Mouse (Mus musculus) hindbrain, embryonic 15.5 days (tissue): Measurements from ENCODE around the gene Magi1. TPM values are rescaled to one million over a fixed set of nuclear protein-coding genes. Genes with fewer than 3 reads are reported as not detected.

Experiments used
- ATAC-seq: fragments of 200-750 bp; cut with Nextera tagmentation; 2 replicates; pipeline ENCODE4 v1.8.0; 2017; ENCODE audit warnings: low read depth, moderate number of reproducible peaks, moderate TSS enrichment; ENCODE audit not compliant: low FRiP score
- H3K27ac ChIP-seq: fragments of 300-500 bp; sonication (generic); replicated peaks from 2 replicates; pipeline ENCODE4 v1.5.1; 2015; ENCODE audit warnings: mild to moderate bottlenecking, inconsistent platforms
- H3K27me3 ChIP-seq: fragments of 300-500 bp; sonication (generic); 2 replicates; pipeline ENCODE4 v1.6.1; 2015; ENCODE audit warnings: control low read depth, inconsistent platforms
- H3K36me3 ChIP-seq: fragments of 300-500 bp; sonication (generic); 2 replicates; pipeline ENCODE4 v1.6.1; 2015; ENCODE audit warnings: control low read depth, inconsistent platforms
- H3K4me1 ChIP-seq: fragments of 300-500 bp; sonication (generic); replicated peaks from 2 replicates; pipeline ENCODE4 v1.6.1; 2015; ENCODE audit warnings: control low read depth, inconsistent platforms
- H3K4me2 ChIP-seq: fragments of 300-500 bp; sonication (generic); 2 replicates; pipeline ENCODE4 v1.6.1; 2015; ENCODE audit warnings: moderate library complexity, mild to moderate bottlenecking, inconsistent platforms
- H3K4me3 ChIP-seq: fragments of 300-500 bp; sonication (generic); 2 replicates; pipeline ENCODE4 v1.5.1; 2015; ENCODE audit warnings: mild to moderate bottlenecking, inconsistent platforms
- H3K9ac ChIP-seq: fragments of 300-500 bp; sonication (generic); 2 replicates; pipeline ENCODE4 v1.6.1; 2015; ENCODE audit warnings: inconsistent platforms
- H3K9me3 ChIP-seq: fragments of 300-500 bp; sonication (generic); 2 replicates; pipeline ENCODE4 v1.6.1; 2016; ENCODE audit warnings: control low read depth, inconsistent platforms
- WGBS: fragments of 180-500 bp; shearing (Covaris S2); methylation state at CpG from one replicate; pipeline ENCODE4 v1.1.7; 2015; 5-methylcytosine and 5-hydroxymethylcytosine counted together
- polyA plus RNA-seq: library from polyadenylated mRNA; unstranded; fragments of >200 nt; fragmentation: Nextera tagmentation; extraction: Ambion mirVana; gene quantifications from 2 replicates; pipeline ENCODE4 v1.2.1, GENCODE M21; 2015

Magi1 gene
- polyA plus RNA-seq, 1 experiment from 2014 or later = 30.4 TPM

DNA sequence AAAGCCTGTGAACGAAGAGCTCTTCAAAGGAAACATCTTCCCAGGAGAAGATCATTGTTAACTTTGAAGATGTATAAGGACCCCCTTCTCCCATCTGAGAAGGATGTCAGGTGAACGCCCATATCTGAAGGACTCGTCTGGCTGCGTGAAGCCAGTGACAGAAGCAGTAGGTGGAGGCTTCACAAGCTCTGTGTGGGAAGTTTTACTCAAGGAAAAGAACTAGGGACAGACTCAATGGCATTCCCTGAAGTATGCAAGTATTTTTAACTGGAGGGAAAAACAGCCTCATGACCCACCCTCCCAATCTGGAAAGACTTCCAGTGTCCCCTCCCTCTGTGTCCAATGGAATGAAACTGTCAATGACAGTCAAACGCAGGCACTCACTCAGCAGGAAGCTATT is 438.6 kb downstream of the Magi1 start:
- no peaks in the 10 kb centered on the region for H3K9me3 ChIP-seq
- H3K4me1 ChIP-seq = peaks cover 40% of the 10 kb centered on the region
- H3K4me2 ChIP-seq = no peak overlapping the region
- no peaks in the 10 kb centered on the region for H3K36me3 ChIP-seq
- no peaks in the 10 kb centered on the region for H3K27me3 ChIP-seq
- ATAC-seq = no peak
- H3K27ac ChIP-seq = no peak overlapping the region
- H3K4me3 ChIP-seq = no peak overlapping the region
- 67% methylated on average over 5 of the region's 5 CpGs for WGBS
- no peak overlapping the region for H3K9ac ChIP-seq

DNA sequence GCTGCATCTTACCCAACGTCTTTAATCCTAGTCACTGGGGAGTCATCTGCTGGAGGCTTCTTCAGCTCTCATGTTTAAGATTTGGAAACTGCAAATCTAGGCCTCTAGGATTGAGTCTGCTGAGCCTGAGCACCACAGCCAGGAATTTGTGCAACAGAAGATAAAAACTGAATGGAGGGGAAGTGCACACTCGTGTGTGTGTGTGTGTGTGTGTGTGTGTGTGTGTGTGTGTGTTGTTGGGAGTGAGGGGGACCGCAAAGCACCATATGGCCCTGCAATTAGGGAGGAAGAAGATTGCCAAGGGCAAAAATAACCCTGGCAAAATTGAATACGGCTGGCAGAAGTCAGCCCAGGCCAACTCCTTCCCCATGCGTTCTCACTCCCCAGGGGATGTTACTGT is 439.1 kb downstream of the Magi1 start:
- no peak overlapping the region for H3K4me2 ChIP-seq
- H3K4me3 ChIP-seq = no peak overlapping the region
- no peaks in the 10 kb centered on the region for H3K9me3 ChIP-seq
- ATAC-seq = no peak
- WGBS = 25% methylated on average over 5 of the region's 5 CpGs
- H3K4me1 ChIP-seq = peaks cover 36% of the 10 kb centered on the region
- H3K27ac ChIP-seq = peak overlapping the region; percentile 7; the same call in 1 of the 2 replicates
- H3K36me3 ChIP-seq = no peaks in the 10 kb centered on the region
- H3K27me3 ChIP-seq = no peaks in the 10 kb centered on the region
- H3K9ac ChIP-seq = no peak overlapping the region

DNA sequence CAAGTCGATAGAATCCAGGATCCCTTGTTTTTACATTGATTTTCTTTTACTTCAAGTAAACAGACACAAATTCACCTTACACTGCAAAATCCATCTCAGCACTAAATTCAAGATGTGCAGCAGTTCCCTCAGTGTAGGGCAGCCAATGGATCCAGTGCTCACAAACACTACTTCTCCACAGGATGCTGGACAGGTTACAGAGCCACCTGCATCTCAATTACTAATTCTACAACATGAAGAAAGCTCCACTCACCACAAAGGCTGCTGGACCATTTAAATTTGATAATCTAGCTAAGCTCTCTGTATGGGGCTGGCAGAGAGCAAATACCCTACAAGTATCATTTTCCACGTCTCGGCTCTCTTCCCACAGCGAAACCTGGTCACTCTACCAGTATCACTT is 445.3 kb downstream of the Magi1 start:
- H3K27ac ChIP-seq = no peak overlapping the region
- no peaks in the 10 kb centered on the region for H3K9me3 ChIP-seq
- 79% methylated on average over 4 of the region's 4 CpGs for WGBS
- H3K27me3 ChIP-seq = no peaks in the 10 kb centered on the region
- no peak overlapping the region for H3K9ac ChIP-seq
- no peak overlapping the region for H3K4me2 ChIP-seq
- H3K4me3 ChIP-seq = no peak overlapping the region
- peaks cover 25% of the 10 kb centered on the region for H3K4me1 ChIP-seq
- no peaks in the 10 kb centered on the region for H3K36me3 ChIP-seq
- no peak for ATAC-seq

DNA sequence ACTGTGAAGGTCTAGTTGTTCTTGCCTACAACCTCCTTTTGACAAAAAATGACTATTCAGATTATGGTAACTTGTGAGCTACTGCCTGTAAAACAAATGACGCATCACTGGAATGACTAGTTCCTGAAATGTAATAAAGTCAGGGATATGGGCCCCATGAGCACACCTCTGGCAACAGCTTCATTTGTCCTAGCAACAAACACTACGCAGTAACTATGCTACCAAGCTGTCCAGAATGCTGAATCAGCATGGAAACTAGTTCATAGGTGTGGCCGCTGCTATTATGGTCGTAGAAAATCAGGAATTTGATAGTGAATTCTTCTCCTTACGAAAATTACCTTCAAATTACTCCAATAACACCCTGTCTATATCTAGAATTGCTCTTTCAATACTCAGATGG is 447.1 kb downstream of the Magi1 start:
- ATAC-seq = no peak
- Histone ChIP-seq H3K9ac (no peak overlapping the region), H3K27ac (no peak overlapping the region), H3K4me3 (no peak overlapping the region), H3K36me3 (no peaks in the 10 kb centered on the region), H3K9me3 (no peaks in the 10 kb centered on the region), H3K27me3 (no peaks in the 10 kb centered on the region), H3K4me2 (no peak overlapping the region), H3K4me1 (peaks cover 25% of the 10 kb centered on the region)
- 78% methylated on average over 5 of the region's 5 CpGs for WGBS

DNA sequence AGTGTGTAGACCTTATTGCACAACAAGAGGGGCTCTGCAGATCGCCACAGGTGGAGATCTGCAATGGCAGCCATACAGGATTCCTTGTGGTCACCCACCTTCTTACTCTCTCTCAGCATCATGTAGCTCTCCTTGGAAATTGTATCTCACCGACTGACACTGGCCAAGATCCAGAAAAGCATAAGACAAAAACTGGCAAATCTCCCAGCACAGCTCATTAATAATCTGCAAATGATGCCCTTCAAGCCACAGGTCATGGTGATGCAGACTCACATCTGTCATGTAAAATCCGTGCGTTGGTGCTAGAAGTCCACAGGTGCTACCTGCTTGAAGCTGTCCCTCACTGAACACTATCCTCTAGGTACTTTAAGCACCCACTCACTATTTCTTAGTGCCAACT is 448.5 kb downstream of the Magi1 start:
- 54% methylated on average over 4 of the region's 4 CpGs for WGBS
- no peak for ATAC-seq
- H3K36me3 ChIP-seq = no peaks in the 10 kb centered on the region
- H3K27ac ChIP-seq = no peak overlapping the region
- H3K4me3 ChIP-seq = no peak overlapping the region
- H3K4me2 ChIP-seq = no peak overlapping the region
- H3K9ac ChIP-seq = no peak overlapping the region
- no peaks in the 10 kb centered on the region for H3K27me3 ChIP-seq
- peaks cover 27% of the 10 kb centered on the region for H3K4me1 ChIP-seq
- H3K9me3 ChIP-seq = no peaks in the 10 kb centered on the region

DNA sequence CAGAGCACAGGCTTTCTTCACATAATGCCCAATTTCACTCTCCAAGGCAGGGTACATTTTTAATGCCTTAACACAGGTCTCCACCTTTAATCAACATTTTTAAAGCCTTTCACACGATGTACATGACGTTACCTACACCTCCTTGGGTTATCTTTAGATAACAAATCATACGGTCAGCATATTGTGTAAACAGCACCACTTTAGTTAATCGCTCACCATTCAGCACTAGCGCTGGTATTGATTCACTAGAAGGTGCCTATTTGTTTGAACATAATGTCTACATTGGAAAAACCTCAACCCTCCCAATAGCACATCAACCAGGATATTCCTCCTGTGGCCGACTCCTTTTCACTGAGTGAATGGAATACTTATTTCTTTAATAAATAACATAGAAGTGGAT is 455.5 kb downstream of the Magi1 start:
- ATAC-seq = no peak
- Histone ChIP-seq H3K27ac (no peak overlapping the region), H3K36me3 (no peaks in the 10 kb centered on the region), H3K9me3 (no peaks in the 10 kb centered on the region), H3K27me3 (no peaks in the 10 kb centered on the region), H3K4me1 (peaks cover 6% of the 10 kb centered on the region), H3K9ac (no peak overlapping the region), H3K4me3 (no peak overlapping the region), H3K4me2 (no peak overlapping the region)
- WGBS = 82% methylated on average over 6 of the region's 6 CpGs

DNA sequence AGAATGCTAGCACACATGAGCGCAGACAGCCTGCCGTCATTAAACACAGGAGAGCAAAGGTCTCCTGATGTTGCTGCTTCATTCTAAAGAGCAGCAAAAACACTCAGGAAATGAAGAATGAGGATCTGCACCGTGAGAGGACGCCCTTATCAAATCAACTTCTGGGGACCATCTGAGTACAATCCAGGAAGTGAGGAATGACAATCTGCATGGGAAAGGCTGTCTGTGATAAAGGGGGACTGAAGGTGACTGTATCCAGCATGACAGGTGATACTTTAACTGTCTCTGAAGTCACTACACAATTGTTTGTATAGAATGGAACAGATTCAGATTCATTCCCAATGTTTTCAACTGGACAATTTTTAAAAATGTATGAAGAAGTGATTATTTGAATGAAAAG is 456.8 kb downstream of the Magi1 start:
- Histone ChIP-seq H3K4me1 (peaks cover 12% of the 10 kb centered on the region), H3K4me3 (no peak overlapping the region), H3K27ac (no peak overlapping the region), H3K9ac (no peak overlapping the region), H3K9me3 (no peaks in the 10 kb centered on the region), H3K36me3 (no peaks in the 10 kb centered on the region), H3K27me3 (no peaks in the 10 kb centered on the region), H3K4me2 (no peak overlapping the region)
- no peak for ATAC-seq
- WGBS = 63% methylated on average over 4 of the region's 4 CpGs

DNA sequence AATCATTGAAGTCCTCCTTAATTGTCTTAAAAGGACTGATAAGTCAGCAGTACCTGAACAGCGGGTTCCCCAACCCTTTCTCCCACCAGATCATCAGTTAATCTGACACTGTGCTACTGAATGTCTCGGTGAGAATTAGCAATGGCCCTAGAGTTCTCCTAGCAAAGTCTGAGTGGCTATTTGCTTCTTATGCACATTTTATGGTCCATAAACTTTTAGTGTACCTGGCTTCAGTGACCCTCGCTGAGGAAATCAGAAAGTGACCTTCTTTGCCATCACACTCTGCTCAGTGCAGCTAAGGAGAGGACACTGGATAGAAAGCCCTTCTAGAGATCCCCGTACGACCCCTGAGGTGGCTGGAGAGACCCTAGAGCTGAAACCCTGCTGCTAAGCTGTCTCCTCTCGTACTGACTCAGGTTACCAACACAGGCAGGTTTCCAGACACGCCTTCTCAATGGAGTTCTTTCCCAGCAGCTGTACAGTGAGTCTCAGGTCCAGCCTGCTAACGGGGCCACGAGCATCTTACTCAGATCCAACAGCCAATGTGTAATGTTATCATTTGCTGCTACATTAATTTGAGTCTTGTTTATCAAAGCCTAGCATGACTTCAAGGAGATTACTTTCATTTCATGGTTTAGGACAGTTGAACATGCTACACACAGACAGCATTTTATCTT is 461.4 kb downstream of the Magi1 start:
- ATAC-seq = no peak
- Histone ChIP-seq H3K9ac (no peak overlapping the region), H3K9me3 (no peaks in the 10 kb centered on the region), H3K36me3 (no peaks in the 10 kb centered on the region), H3K4me3 (no peak overlapping the region), H3K27me3 (no peaks in the 10 kb centered on the region), H3K27ac (peak overlapping the region; percentile 51; the same call in 1 of the 2 replicates), H3K4me2 (no peak overlapping the region), H3K4me1 (peaks cover 37% of the 10 kb centered on the region)
- WGBS = 76% methylated on average over 9 of the region's 9 CpGs

DNA sequence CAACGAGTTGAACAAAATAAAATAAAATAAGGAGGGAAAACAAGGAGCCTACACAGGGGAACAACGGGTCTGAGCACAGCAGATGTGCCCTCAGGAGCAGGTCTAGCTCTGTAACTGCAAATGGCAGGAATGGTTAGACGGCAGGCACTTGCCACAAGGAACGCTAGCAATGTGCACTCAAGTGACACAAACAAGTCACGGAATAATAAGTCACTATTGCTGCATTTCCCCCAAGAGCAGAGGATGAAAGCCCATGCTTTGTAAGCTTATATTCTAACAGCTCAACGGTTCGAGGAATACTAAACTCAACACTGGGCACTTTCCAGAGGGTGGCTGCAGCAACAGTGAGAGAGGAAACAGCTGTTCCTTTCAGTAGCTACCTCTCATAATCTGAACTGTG is 462.2 kb downstream of the Magi1 start:
- Histone ChIP-seq H3K4me1 (peaks cover 39% of the 10 kb centered on the region), H3K27ac (peak overlapping the region; percentile 51)
- 21% methylated on average over 7 of the region's 7 CpGs for WGBS

DNA sequence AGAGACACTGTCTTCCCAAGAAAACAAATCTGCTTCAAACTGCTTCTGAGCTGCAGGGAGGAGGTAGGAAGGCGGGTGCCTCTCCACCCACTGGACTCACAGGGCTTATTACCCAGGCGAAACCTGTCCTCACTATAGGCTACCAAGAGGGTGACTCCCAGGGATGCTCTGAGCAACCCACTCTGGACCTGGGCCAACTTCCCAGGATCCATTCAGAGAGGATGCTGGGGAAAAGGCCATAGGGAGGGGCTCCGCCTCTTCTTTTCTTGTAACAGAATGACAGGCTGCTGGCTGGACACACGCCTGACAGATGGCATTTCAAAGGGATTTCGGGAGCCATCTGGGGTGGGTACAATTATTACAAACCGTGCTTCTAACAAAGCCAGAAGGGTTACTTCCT is 463.8 kb downstream of the Magi1 start:
- Histone ChIP-seq H3K36me3 (no peaks in the 10 kb centered on the region), H3K4me2 (peak overlapping the region; percentile 27), H3K27me3 (no peaks in the 10 kb centered on the region), H3K4me1 (peaks cover 51% of the 10 kb centered on the region), H3K9ac (no peak overlapping the region), H3K9me3 (no peaks in the 10 kb centered on the region), H3K4me3 (no peak overlapping the region), H3K27ac (peak overlapping the region; percentile 71)
- WGBS = 10% methylated on average over 6 of the region's 6 CpGs
- peak; percentile 87 for ATAC-seq

More for the DNA sequence above, 462.2 kb downstream of the Magi1 start:
- Histone ChIP-seq H3K4me2 (no peak overlapping the region), H3K4me3 (no peak overlapping the region), H3K36me3 (no peaks in the 10 kb centered on the region), H3K27me3 (no peaks in the 10 kb centered on the region), H3K9me3 (no peaks in the 10 kb centered on the region), H3K9ac (no peak overlapping the region)
- no peak for ATAC-seq

DNA sequence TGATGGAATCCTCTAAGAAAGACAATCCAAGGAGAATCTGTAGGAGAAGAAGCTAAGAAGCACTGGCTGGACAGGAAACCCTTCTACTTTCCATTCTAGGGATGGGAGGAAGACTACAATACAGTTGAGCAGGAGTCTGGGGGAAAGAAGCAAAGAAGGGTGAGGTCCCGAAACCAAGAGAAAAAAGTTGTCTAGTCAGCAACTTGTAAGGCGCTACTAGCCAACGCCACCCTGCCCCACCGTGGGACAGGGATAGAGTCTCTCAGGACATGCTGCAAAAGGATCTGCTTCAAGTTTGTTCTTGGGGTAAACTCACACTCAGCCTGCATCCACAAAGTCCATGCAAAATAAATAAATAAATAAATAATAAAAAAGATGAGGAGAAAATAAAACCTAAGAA is 464.4 kb downstream of the Magi1 start:
- H3K27ac ChIP-seq = peak overlapping the region; percentile 71; the same call in 1 of the 2 replicates
- no peak overlapping the region for H3K9ac ChIP-seq
- peaks cover 51% of the 10 kb centered on the region for H3K4me1 ChIP-seq
- no peak for ATAC-seq
- whole genome bisulfite sequencing = 87% methylated on average over 4 of the region's 4 CpGs
- no peaks in the 10 kb centered on the region for H3K27me3 ChIP-seq
- H3K36me3 ChIP-seq = no peaks in the 10 kb centered on the region
- no peaks in the 10 kb centered on the region for H3K9me3 ChIP-seq
- H3K4me3 ChIP-seq = no peak overlapping the region
- H3K4me2 ChIP-seq = no peak overlapping the region

DNA sequence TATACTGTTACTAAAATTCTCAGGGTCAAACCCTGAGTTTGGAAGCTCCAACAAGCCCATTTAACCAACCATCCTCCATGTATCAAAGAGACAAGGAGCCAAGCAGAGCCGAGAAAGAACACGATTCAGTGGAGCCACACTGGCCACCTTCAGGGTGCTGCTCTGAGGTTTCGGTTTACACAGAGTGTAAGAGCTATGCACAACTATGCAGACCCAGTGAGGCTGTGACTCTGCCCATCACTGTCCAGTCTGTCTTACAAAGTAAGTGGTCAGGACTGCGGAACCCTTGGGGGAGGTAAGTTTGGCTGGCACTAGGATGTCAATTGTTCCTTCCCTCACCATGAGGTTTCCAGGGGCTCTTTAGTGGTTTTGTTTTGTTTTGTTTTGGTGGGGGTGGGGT is 465.2 kb downstream of the Magi1 start:
- no peaks in the 10 kb centered on the region for H3K9me3 ChIP-seq
- no peaks in the 10 kb centered on the region for H3K36me3 ChIP-seq
- WGBS = 64% methylated on average over 4 of the region's 4 CpGs
- no peak overlapping the region for H3K27ac ChIP-seq
- H3K27me3 ChIP-seq = no peaks in the 10 kb centered on the region
- no peak overlapping the region for H3K4me3 ChIP-seq
- peaks cover 51% of the 10 kb centered on the region for H3K4me1 ChIP-seq
- no peak overlapping the region for H3K4me2 ChIP-seq
- no peak overlapping the region for H3K9ac ChIP-seq
- no peak for ATAC-seq

DNA sequence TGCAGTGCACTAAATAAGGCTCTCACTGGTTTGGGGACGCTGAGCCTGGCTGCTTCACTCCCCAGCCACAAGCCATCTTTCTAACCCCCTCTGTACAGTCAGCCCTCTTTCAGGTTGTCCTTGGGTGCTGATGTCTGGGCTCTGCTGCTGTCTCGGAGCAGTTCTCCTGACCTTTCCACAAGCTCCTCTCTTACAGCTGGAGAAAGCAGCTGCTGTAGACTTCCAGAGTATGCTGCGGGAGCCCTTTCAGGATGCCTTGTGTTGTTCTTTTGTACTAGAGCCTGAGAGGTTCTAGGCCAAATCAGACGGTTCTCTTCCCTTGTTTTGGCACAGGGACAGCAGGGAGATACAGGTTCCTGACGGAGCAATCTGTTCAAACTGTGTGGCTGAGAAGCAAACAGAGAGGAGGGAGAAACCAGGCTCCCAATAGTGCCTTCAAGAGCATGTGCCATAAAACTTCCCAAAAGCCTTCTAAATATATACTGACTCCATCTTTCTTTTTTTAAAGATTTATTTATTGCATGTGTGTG is 478.2 kb downstream of the Magi1 start:
- 72% methylated on average over 5 of the region's 5 CpGs for WGBS
- Histone ChIP-seq H3K4me2 (no peak overlapping the region), H3K27ac (no peak overlapping the region), H3K4me1 (peaks cover 18% of the 10 kb centered on the region), H3K4me3 (no peak overlapping the region), H3K27me3 (no peaks in the 10 kb centered on the region), H3K9ac (no peak overlapping the region), H3K9me3 (no peaks in the 10 kb centered on the region), H3K36me3 (no peaks in the 10 kb centered on the region)
- ATAC-seq = no peak
